Mouse (Mus musculus): ENCODE results near the gene Rnf123. TPM values are rescaled to one million over a fixed set of nuclear protein-coding genes. Genes with fewer than 3 reads are reported as not detected.

The Rnf123 gene
- polyA plus RNA-seq, 1 experiment = 26.4 TPM

DNA sequence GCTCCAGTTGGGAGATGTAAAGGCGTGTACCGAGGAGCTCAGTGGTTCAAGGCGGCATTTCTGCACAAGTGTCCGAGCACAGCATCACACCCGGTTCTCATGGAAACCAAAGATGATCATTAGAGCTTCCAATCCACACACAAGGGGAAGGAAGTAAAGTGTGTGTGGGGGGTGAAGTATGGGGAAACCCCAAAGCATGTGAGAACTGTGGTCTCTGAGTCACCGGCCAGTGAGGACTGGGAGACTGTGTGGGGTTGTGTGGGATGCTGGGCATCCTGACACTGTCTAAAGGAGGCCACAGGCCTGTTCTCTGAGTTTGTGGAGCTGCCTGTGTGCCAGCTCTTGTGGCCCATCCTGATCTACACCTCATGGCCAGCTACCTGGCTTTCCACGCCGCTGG, 37.5 kb upstream of the Rnf123 start:
- no peak for TF ChIP-seq POLR2A (IDR thresholded peaks at IDR 0.05; ENCODE audit: low read depth, low read length)
- no peak for TF ChIP-seq CTCF (IDR thresholded peaks at IDR 0.05; ENCODE audit: borderline replicate concordance, insufficient read depth, low read length)
- H3K4me3 ChIP-seq (ENCODE audit: insufficient read depth, low read length) = no peak overlapping the region
- H3K27ac ChIP-seq (ENCODE audit: insufficient read depth, low read length) = peak overlapping the region; percentile 32
- peaks cover 4% of the 10 kb centered on the region for H3K4me1 ChIP-seq (ENCODE audit: control insufficient read depth, insufficient read depth, low read length)

- Histone ChIP-seq H3K4me3 (ENCODE audit: insufficient read depth, low read length) (no peak overlapping the region), H3K27ac (ENCODE audit: insufficient read depth, low read length) (peak overlapping the region; percentile 32), H3K4me1 (ENCODE audit: control insufficient read depth, insufficient read depth, low read length) (peaks cover 4% of the 10 kb centered on the region)
- TF ChIP-seq POLR2A (IDR thresholded peaks at IDR 0.05; ENCODE audit: low read depth, low read length) = no peak
- no peak for TF ChIP-seq CTCF (IDR thresholded peaks at IDR 0.05; ENCODE audit: borderline replicate concordance, insufficient read depth, low read length)
Observed at GRCm38 (mm10) chr9:108119891-108120411, 36.8 kb upstream of the Rnf123 start.

- TF ChIP-seq POLR2A (IDR thresholded peaks at IDR 0.05; ENCODE audit: low read depth, low read length) = no peak
- TF ChIP-seq CTCF (IDR thresholded peaks at IDR 0.05; ENCODE audit: borderline replicate concordance, insufficient read depth, low read length) = no peak
Observed at GRCm38 (mm10) chr9:108117143-108117542, 34.0 kb upstream of the Rnf123 start.

GRCm38 (mm10) chr9:108115290-108116077, 32.3 kb upstream of the Rnf123 start:
- Histone ChIP-seq H3K4me1 (ENCODE audit: control insufficient read depth, insufficient read depth, low read length) (peaks cover 4% of the 10 kb centered on the region), H3K27ac (ENCODE audit: insufficient read depth, low read length) (no peak overlapping the region)

More at GRCm38 (mm10) chr9:108117143-108117542, 34.0 kb upstream of the Rnf123 start:
- peaks cover 4% of the 10 kb centered on the region for H3K4me1 ChIP-seq (ENCODE audit: control insufficient read depth, insufficient read depth, low read length)
- no peak overlapping the region for H3K27ac ChIP-seq (ENCODE audit: insufficient read depth, low read length)
- H3K4me3 ChIP-seq (ENCODE audit: insufficient read depth, low read length) = no peak overlapping the region

DNA sequence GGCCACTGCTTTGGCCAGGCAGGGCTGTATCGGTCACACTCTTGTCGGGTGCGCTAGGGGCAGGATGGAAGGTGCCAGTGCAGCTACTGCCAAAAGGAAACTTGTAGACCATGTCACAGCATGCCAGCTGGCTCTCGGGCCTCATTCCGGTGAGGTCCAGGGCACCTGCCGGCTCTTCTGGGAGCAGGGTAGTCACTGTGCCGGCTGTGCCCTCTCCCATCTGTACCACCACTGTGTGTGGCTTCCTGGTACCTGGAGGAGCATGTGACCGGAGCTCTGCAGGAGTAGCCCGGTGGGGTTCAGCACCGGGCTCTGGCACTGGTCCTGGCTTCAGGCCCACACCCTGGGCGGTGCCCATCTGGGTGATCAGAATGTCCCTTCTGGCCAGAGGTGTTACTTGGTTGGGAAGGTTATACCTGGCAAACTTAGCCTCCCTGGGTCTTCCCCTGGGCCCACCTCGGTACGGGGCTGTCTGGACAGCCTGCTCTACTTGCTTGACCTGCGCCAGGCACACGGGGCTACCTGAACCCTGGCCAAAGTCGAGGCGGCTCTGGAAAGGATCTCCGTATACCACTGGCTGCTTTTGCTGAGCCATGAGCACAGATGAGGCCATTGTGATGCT, 29.7 kb upstream of the Rnf123 start:
- H3K27ac ChIP-seq (ENCODE audit: insufficient read depth, low read length) = no peak overlapping the region
- no peaks in the 10 kb centered on the region for H3K4me1 ChIP-seq (ENCODE audit: control insufficient read depth, insufficient read depth, low read length)
- TF ChIP-seq CTCF (IDR thresholded peaks at IDR 0.05; ENCODE audit: borderline replicate concordance, insufficient read depth, low read length) = no peak
- no peak for TF ChIP-seq POLR2A (IDR thresholded peaks at IDR 0.05; ENCODE audit: low read depth, low read length)
- no peak overlapping the region for H3K4me3 ChIP-seq (ENCODE audit: insufficient read depth, low read length)

More at GRCm38 (mm10) chr9:108115290-108116077, 32.3 kb upstream of the Rnf123 start:
- TF ChIP-seq POLR2A (IDR thresholded peaks at IDR 0.05; ENCODE audit: low read depth, low read length) = no peak
- H3K4me3 ChIP-seq (ENCODE audit: insufficient read depth, low read length) = no peak overlapping the region

DNA sequence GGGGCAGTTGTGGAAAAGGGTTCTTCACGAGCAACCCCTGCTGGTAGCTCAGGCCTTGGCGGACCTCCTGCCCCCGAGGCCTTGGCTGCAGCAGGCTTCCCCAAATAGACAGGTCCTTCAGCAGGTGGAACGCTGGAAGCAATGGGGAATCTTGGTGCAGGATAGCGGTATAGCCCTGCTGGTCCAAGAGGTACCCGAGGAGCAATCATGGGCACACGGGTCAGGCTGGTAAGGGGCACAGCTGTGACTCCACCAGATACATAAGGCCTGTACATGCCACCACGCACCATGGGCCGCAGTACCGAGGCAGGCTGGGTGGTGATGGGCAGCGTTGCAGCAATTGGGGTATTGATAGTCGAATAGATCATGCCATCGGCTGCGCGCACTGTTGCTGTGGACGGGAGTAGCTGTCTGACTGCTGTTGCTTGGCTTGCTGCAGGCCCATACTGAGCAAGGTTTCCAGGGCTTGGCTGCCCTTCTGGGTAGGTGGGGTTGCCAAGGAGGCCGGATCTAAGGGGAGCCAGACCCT, 28.5 kb upstream of the Rnf123 start:
- Histone ChIP-seq H3K27ac (ENCODE audit: insufficient read depth, low read length) (no peak overlapping the region), H3K4me3 (ENCODE audit: insufficient read depth, low read length) (no peak overlapping the region), H3K4me1 (ENCODE audit: control insufficient read depth, insufficient read depth, low read length) (no peaks in the 10 kb centered on the region)
- TF ChIP-seq POLR2A (IDR thresholded peaks at IDR 0.05; ENCODE audit: low read depth, low read length) = no peak
- TF ChIP-seq CTCF (IDR thresholded peaks at IDR 0.05; ENCODE audit: borderline replicate concordance, insufficient read depth, low read length) = no peak

DNA sequence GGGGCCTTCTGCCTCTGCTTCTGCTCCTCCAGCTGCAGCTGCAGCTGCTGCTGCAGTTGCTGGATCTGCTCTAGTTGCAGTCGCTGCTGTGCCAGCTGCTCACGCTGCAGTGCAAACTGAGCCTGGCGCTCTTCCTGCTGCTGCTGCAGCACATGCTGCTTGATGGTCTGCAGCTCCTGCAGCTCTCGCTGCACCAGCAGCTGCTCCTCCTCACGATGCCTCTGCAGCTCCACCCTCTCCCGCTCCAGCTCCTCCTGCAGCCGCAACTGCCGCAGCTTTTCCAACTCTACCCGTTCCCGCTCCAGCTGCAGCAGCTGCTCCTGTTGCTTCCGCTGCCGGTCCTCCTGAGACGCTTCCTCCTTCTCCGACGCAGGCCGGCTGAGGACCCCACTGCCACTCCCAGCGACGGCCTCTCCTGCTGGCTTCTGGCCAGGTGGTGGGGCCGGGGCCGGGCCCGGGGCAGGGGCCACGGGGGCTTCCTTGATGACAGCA, 28.0 kb upstream of the Rnf123 start:
- no peak overlapping the region for H3K4me3 ChIP-seq (ENCODE audit: insufficient read depth, low read length)
- H3K4me1 ChIP-seq (ENCODE audit: control insufficient read depth, insufficient read depth, low read length) = no peaks in the 10 kb centered on the region
- H3K27ac ChIP-seq (ENCODE audit: insufficient read depth, low read length) = no peak overlapping the region
- TF ChIP-seq CTCF (IDR thresholded peaks at IDR 0.05; ENCODE audit: borderline replicate concordance, insufficient read depth, low read length) = no peak
- no peak for TF ChIP-seq POLR2A (IDR thresholded peaks at IDR 0.05; ENCODE audit: low read depth, low read length)

- Histone ChIP-seq H3K4me1 (ENCODE audit: control insufficient read depth, insufficient read depth, low read length) (no peaks in the 10 kb centered on the region), H3K27ac (ENCODE audit: insufficient read depth, low read length) (no peak overlapping the region), H3K4me3 (ENCODE audit: insufficient read depth, low read length) (no peak overlapping the region)
- TF ChIP-seq POLR2A (IDR thresholded peaks at IDR 0.05; ENCODE audit: low read depth, low read length) = no peak
- TF ChIP-seq CTCF (IDR thresholded peaks at IDR 0.05; ENCODE audit: borderline replicate concordance, insufficient read depth, low read length) = no peak
Observed at GRCm38 (mm10) chr9:108110160-108110559, 27.0 kb upstream of the Rnf123 start.

GRCm38 (mm10) chr9:108107867-108108266, 24.7 kb upstream of the Rnf123 start:
- H3K4me3 ChIP-seq (ENCODE audit: insufficient read depth, low read length) = no peak overlapping the region
- no peak for TF ChIP-seq POLR2A (IDR thresholded peaks at IDR 0.05; ENCODE audit: low read depth, low read length)
- TF ChIP-seq CTCF (IDR thresholded peaks at IDR 0.05; ENCODE audit: borderline replicate concordance, insufficient read depth, low read length) = no peak
- H3K27ac ChIP-seq (ENCODE audit: insufficient read depth, low read length) = no peak overlapping the region
- H3K4me1 ChIP-seq (ENCODE audit: control insufficient read depth, insufficient read depth, low read length) = no peaks in the 10 kb centered on the region

Measured in embryonic fibroblast, embryonic 13.5 days (primary cell).